Mouse (Mus musculus) frontal cortex, adult (tissue): Measurements from ENCODE around the gene Unc13a.

ENCODE experiments used
- ATAC-seq: cut with Nextera tagmentation; 2 replicates; pipeline ENCODE4 v1.9.2; 2017; ENCODE audit warnings: mild to moderate bottlenecking, moderate library complexity, mixed read lengths; ENCODE audit not compliant: low TSS enrichment

Gene Unc13a

GRCm38 (mm10) chr8:71686143-71686734 lies 14.7 kb upstream of the Unc13a start:
- 0 out of 2 replicates have a peak, but pooled peaks have one; percentile 9 for ATAC-seq

- ATAC-seq: peak; percentile 22; the same call in 1 of the 2 replicates
These were observed 14.0 kb upstream of the Unc13a start for GRCm38 (mm10) chr8:71685573-71685972.

- no peak for ATAC-seq
These were observed 13.1 kb upstream of the Unc13a start for GRCm38 (mm10) chr8:71684701-71685100.

GRCm38 (mm10) chr8:71682832-71683231 lies 11.3 kb upstream of the Unc13a start:
- ATAC-seq: no peak

- ATAC-seq: no peak
These were observed 9.9 kb upstream of the Unc13a start for GRCm38 (mm10) chr8:71681369-71681915.

- no peak for ATAC-seq
These were observed 8.9 kb upstream of the Unc13a start for GRCm38 (mm10) chr8:71680471-71680870.

- no peak for ATAC-seq
These were observed 8.1 kb upstream of the Unc13a start for GRCm38 (mm10) chr8:71679550-71680168.

GRCm38 (mm10) chr8:71679116-71679515 lies 7.6 kb upstream of the Unc13a start:
- no peak for ATAC-seq

GRCm38 (mm10) chr8:71678216-71678615 lies 6.7 kb upstream of the Unc13a start:
- no peak for ATAC-seq

GRCm38 (mm10) chr8:71677555-71677954 lies 6.0 kb upstream of the Unc13a start:
- ATAC-seq: no peak

- no peak for ATAC-seq
These were observed 5.2 kb upstream of the Unc13a start for GRCm38 (mm10) chr8:71676803-71677202.

GRCm38 (mm10) chr8:71676020-71676741 lies 4.6 kb upstream of the Unc13a start, which contains the start of gene Jak3:
Gene Jak3, plus strand, starts transcription at chr8:71676296.
- peak; percentile 36 for ATAC-seq

- ATAC-seq: no peak; the same call in 1 of the 2 replicates
These were observed 4.0 kb upstream of the Unc13a start for GRCm38 (mm10) chr8:71675456-71676019.

- ATAC-seq: no peak
These were observed 2.5 kb upstream of the Unc13a start for GRCm38 (mm10) chr8:71674071-71674470.

GRCm38 (mm10) chr8:71672168-71672735 lies 695 bp upstream of the Unc13a start:
- no peak for ATAC-seq

- ATAC-seq: peak; percentile 22
These were observed 672 bp downstream of the Unc13a start for GRCm38 (mm10) chr8:71670621-71671548.

GRCm38 (mm10) chr8:71670198-71670597 lies 1.4 kb downstream of the Unc13a start:
- ATAC-seq: peak; percentile 3; the same call in 1 of the 2 replicates

GRCm38 (mm10) chr8:71668220-71668975 lies 3.2 kb downstream of the Unc13a start:
- no peak for ATAC-seq

- ATAC-seq: no peak
These were observed 4.3 kb downstream of the Unc13a start for GRCm38 (mm10) chr8:71667256-71667655.

- no peak for ATAC-seq
These were observed 4.7 kb downstream of the Unc13a start for GRCm38 (mm10) chr8:71666855-71667254.
